Mouse (Mus musculus) neural tube, embryonic 11.5 days (tissue): ENCODE data around the gene Gm11983. TPM values are rescaled to one million over a fixed set of nuclear protein-coding genes. Genes with fewer than 3 reads are reported as not detected.
"Not testable (repeated sequence)": the region's sequence is repeated elsewhere in the genome, so short reads cannot be mapped to it uniquely, and the experiment has no call there.

Experiments used
- ATAC-seq: fragments of 200-750 bp; cut with Nextera tagmentation; 2 replicates; pipeline ENCODE4 v1.8.0; 2017; ENCODE audit warnings: moderate number of reproducible peaks, mild to moderate bottlenecking, moderate TSS enrichment, moderate library complexity; ENCODE audit not compliant: insufficient read depth, low FRiP score, low TSS enrichment
- DNase-seq: peaks from one replicate; pipeline ENCODE4 v3.0.0-alpha.2; 2015; ENCODE audit warnings: low spot score
- H3K27ac ChIP-seq: fragments of 300-500 bp; sonication (generic); 2 replicates; pipeline ENCODE4 v1.5.1; 2014; ENCODE audit warnings: low read depth, mild to moderate bottlenecking, low read length
- H3K27me3 ChIP-seq: fragments of 300-500 bp; sonication (generic); 2 replicates; pipeline ENCODE4 v1.6.1; 2014; ENCODE audit warnings: mild to moderate bottlenecking, low read length, mixed read lengths; ENCODE audit not compliant: control insufficient read depth, insufficient read depth
- H3K36me3 ChIP-seq: fragments of 300-500 bp; sonication (generic); 2 replicates; pipeline ENCODE4 v1.6.1; 2014; ENCODE audit warnings: mild to moderate bottlenecking, low read length, moderate library complexity, mixed read lengths; ENCODE audit not compliant: control insufficient read depth, insufficient read depth
- H3K4me1 ChIP-seq: fragments of 300-500 bp; sonication (generic); 2 replicates; pipeline ENCODE4 v1.6.1; 2014; ENCODE audit warnings: low read length, mixed read lengths; ENCODE audit not compliant: control insufficient read depth, insufficient read depth
- H3K4me2 ChIP-seq: fragments of 300-500 bp; sonication (generic); 2 replicates; pipeline ENCODE4 v1.6.1; 2014; ENCODE audit warnings: low read depth, mild to moderate bottlenecking, moderate library complexity
- H3K4me3 ChIP-seq: fragments of 300-500 bp; sonication (generic); 2 replicates; pipeline ENCODE4 v1.5.1; 2014; ENCODE audit warnings: low read depth, low read length
- H3K9ac ChIP-seq: fragments of 300-500 bp; sonication (generic); 2 replicates; pipeline ENCODE4 v1.6.1; 2014; ENCODE audit warnings: mild to moderate bottlenecking, low read length
- H3K9me3 ChIP-seq: fragments of 300-500 bp; sonication (generic); 2 replicates; pipeline ENCODE4 v1.6.1; 2016; ENCODE audit warnings: low read length; ENCODE audit not compliant: control insufficient read depth
- WGBS: fragments of 180-500 bp; shearing (Covaris S2); extraction: QIAGEN DNeasy Blood & Tissue Kit; methylation state at CpG from one replicate; pipeline ENCODE4 v1.1.7; 2014; 5-methylcytosine and 5-hydroxymethylcytosine counted together
- polyA plus RNA-seq: library from polyadenylated mRNA; unstranded; fragments of >200 nt; fragmentation: Nextera tagmentation; extraction: Ambion mirVana; gene quantifications from 2 replicates; pipeline ENCODE4 v1.2.1, GENCODE M21; 2014

Gene Gm11983
- polyA plus RNA-seq, 1 experiment from 2014 or later = not detected

DNA sequence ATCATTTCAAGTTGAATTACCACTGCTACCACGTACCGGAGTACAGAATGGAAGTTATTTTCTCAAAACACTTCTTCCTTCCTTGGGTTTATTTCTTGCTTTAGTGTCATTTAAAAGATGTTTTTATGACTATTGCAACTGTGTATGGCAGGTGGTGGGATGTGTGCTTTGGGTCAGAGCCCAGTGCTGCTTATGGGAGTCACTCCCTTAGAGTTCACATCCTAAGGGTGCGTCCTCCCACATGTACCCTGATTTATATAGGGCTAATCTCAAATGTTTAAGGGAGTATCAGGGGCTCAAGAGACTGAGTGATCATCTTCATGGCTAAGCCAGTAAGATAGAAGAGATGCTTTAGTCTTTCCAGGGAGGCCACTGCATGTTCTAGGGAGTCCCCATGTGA lies 11.3 kb downstream of the Gm11983 start:
- Histone ChIP-seq H3K9me3 (no peaks in the 10 kb centered on the region), H3K27me3 (no peaks in the 10 kb centered on the region), H3K27ac (no peak overlapping the region), H3K4me3 (no peak overlapping the region), H3K4me1 (no peaks in the 10 kb centered on the region), H3K36me3 (no peaks in the 10 kb centered on the region), H3K4me2 (no peak overlapping the region), H3K9ac (no peak overlapping the region)
- no peak for ATAC-seq
- no peak for DNase-seq
- 97% methylated on average over 3 of the region's 3 CpGs for WGBS

DNA sequence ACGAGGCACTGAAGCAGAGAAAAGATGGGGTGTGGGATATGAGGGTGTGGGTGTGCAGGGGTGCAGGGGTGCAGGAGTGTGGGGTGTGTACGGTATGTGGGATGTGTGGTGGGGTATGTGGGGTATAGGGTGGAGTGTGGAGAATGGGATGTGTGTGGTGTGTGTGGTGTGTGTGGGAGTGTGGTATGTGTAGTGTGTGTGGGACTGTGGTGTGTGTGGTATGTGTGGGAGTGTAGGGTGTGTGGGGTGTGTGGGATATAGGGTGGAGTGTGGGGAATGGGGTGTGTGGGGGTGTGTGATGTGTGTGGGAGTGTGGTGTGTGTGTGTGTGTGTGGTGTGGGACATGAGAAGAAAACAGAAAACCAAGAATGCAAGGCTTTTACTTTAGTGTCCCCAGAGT lies 14.3 kb downstream of the Gm11983 start:
- H3K36me3 ChIP-seq = no peaks in the 10 kb centered on the region
- H3K27ac ChIP-seq = no peak overlapping the region
- H3K27me3 ChIP-seq = no peaks in the 10 kb centered on the region
- no peaks in the 10 kb centered on the region for H3K4me1 ChIP-seq
- WGBS = 88% methylated on average over 2 of the region's 2 CpGs
- H3K4me2 ChIP-seq = no peak overlapping the region
- no peak overlapping the region for H3K9ac ChIP-seq
- H3K9me3 ChIP-seq = no peaks in the 10 kb centered on the region
- DNase-seq = no peak
- no peak overlapping the region for H3K4me3 ChIP-seq
- ATAC-seq = no peak

DNA sequence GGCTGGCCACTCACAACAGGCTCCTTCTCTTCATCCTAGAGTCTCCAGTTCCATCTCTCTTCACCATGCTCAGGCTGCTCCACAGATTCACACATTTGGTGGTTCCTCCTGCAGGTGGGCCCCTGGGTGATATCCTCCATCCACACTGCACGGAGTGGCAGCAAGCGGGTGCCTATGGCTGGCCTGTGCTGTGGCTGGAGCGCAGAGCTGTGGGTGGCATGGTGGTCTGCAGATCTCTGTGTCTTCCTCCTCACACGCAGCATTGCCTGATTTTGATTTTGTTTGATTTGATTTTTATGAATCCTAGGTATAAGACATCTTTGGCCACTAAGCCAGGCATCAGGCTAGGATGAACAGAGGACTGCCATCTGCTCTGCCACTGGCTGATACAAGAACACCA lies 23.0 kb downstream of the Gm11983 start:
- 92% methylated on average over 4 of the region's 4 CpGs for WGBS
- Histone ChIP-seq H3K9me3 (no peaks in the 10 kb centered on the region), H3K9ac (no peak overlapping the region), H3K36me3 (no peaks in the 10 kb centered on the region), H3K4me1 (no peaks in the 10 kb centered on the region), H3K27ac (no peak overlapping the region), H3K4me3 (no peak overlapping the region), H3K4me2 (no peak overlapping the region), H3K27me3 (no peaks in the 10 kb centered on the region)
- no peak for DNase-seq
- no peak for ATAC-seq

DNA sequence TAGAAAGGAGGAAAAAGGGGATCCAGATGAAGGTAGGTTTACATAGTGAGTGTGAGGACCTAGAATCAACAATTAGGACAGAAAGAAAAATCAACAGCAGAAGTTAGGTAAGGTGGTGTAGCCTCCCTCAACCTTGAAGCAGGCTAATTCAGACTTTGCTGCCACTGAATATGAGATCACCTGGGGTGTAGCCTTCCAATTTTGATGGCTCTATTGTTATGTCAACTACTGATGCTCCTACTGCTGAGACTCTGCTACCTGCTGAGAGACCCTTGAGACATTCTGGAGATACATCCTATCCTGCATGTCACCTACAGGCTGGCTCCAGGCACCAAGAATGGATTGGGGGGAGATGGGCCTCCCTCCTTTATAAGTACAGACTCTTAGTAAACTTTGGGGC lies 34.6 kb downstream of the Gm11983 start:
- not testable (repeated sequence) for H3K36me3 ChIP-seq, H3K27ac ChIP-seq, H3K4me3 ChIP-seq, H3K4me1 ChIP-seq, ATAC-seq, H3K4me2 ChIP-seq, H3K9ac ChIP-seq, H3K27me3 ChIP-seq, H3K9me3 ChIP-seq, DNase-seq

DNA sequence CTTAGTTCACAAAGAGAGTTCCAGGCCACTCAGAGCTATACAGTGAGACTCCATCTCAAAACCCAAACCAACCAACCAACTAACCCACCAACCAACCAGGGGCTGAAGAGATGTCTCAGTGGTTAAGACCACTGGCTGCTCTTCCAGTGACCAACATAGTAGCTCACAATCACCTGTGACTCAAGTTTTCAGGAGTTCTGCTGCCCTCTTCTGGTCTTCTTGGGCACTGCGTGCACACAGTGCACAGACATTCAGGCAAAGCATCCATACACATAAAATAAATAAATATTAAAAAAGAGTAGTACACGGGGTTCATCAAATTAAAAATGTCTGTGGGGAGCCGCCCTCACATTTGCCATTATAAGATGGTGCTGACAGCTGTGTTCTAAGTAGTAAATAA lies 46.8 kb downstream of the Gm11983 start:
- H3K9ac ChIP-seq = no peak overlapping the region
- no peaks in the 10 kb centered on the region for H3K4me1 ChIP-seq
- ATAC-seq (no peak), DNase-seq (no peak)
- H3K27ac ChIP-seq = no peak overlapping the region
- WGBS = 94% methylated on average over 3 of the region's 3 CpGs
- no peak overlapping the region for H3K4me3 ChIP-seq
- H3K27me3 ChIP-seq = no peaks in the 10 kb centered on the region
- no peaks in the 10 kb centered on the region for H3K36me3 ChIP-seq
- no peak overlapping the region for H3K4me2 ChIP-seq
- no peaks in the 10 kb centered on the region for H3K9me3 ChIP-seq

Other genes with a start within 250 kb of the Gm11983 start
- 46.5 and 50.1 TPM in 2 replicates for gene Nacad, start 231.6 kb downstream of the Gm11983 start, polyA plus RNA-seq
- gene Tbrg4, start 211.6 kb downstream of the Gm11983 start, polyA plus RNA-seq = 41.0 and 43.4 TPM in 2 replicates
- gene Wap, start 199.0 kb downstream of the Gm11983 start, polyA plus RNA-seq = not detected in 2 replicates
- 9.3 and 11.8 TPM in 2 replicates for gene Ramp3, start 179.1 kb downstream of the Gm11983 start, polyA plus RNA-seq
- gene Adcy1, start 225.8 kb upstream of the Gm11983 start, polyA plus RNA-seq = 1.6 and 2.0 TPM in 2 replicates